Mouse (Mus musculus): ENCODE data around the gene Bpifa3.

- TF ChIP-seq CTCF (IDR thresholded peaks at IDR 0.05; ENCODE audit: low read depth) (no peak), EP300 (optimal IDR thresholded peaks at IDR 0.05) (no peak)
Observed at GRCm38 (mm10) chr2:154147496-154147895, 17.4 kb downstream of the Bpifa3 start.
